Mouse (Mus musculus) E14TG2a.4 (cell line): ENCODE data around the gene Ppp1r15a.

ENCODE experiments used
- CTCF ChIP-seq: conservative IDR thresholded peaks from 2 replicates; pipeline ENCODE4 v1.5.1; 2014; ENCODE audit warnings: low read length
- NANOG ChIP-seq: IDR thresholded peaks from 2 replicates; pipeline ENCODE4 v1.6.1; 2014; ENCODE audit warnings: borderline replicate concordance, low read length, mixed read lengths

DNA sequence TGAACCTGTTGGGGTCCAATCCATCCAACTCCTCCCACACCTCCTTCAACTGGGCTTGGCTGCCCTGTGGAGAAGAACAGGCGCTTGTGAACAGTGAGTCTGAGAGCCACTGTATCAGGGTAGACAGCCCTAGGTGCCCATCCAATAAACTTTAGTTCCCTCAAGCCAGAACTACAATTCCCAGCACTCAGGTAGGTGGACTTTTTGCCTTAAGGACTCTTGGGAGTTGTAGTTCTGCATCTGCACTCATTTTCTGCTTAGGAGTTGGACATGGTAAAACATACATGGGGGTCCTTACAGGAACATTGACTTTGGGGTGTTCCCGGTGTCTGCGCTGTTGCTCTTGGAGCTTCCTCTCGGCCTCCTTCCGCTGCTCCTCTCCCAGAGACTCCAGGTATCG, 27.6 kb downstream of the Ppp1r15a start:
- no peak for TF ChIP-seq CTCF
- TF ChIP-seq NANOG: no peak
